Mouse (Mus musculus): Measurements from ENCODE around the gene Gm49425. TPM values are rescaled to one million over a fixed set of nuclear protein-coding genes. Genes with fewer than 3 reads are reported as not detected.

Gm49425 gene
- total RNA-seq, 2 experiments from 2014 or later: not detected

DNA sequence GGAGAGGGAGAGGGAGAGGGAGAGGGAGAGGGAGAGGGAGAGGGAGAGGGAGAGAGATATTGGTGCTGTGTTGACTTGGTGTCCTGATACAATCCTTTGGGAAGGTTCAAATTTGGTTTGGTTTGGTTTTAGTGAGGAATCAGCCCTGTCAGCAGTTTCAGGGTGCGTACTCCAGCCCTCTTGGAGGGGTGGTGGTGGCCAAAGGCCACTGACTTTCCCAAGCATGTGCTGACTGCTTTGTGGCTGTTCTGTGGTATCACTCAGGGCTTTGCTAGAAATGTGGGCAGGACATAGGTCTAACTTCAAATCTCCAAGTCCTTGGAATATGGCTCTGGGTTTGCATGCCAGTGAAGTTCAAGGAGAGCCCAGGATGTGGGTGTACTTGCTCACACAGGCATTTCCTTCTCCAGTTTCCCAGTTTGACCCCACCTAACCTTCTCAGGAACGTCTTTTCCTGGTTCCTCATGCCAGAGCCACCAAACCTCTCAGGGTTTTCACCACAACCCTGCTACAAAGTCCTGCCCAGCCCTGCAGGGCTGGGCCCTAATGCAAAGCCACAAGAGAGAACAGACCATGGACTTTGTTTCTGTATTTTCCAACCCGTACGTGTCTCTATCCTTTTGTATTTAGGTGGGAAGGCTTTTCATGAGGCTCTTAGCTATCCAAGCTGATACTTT lies 5.6 kb upstream of the Gm49425 start:
- no peak overlapping the region for H3K27ac ChIP-seq
- no peak overlapping the region for H3K4me3 ChIP-seq
- TF ChIP-seq CTCF (conservative IDR thresholded peaks at IDR 0.05): no peak
- DNase-seq (ENCODE audit: low spot score in 2 of 2): no peak

DNA sequence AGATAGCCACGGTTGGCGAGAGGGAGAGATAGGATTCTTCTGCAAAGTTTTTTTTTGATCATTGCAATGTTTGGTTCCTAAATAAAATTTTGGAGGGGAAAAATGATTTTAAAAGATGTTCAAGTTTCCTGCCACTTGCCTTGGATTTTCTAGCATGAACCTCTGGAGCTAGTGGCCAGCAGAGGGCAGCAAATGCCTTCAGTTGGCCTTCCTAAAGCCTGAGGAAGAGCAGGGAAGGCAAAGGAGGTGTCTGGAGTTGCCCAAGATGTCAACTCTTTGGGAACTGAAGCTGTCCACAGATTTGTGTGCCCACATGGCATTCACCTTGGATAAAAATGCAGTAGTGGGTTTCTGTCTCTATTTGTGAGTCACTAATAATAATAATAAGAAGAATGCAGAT lies 2.7 kb upstream of the Gm49425 start:
- TF ChIP-seq CTCF (conservative IDR thresholded peaks at IDR 0.05): peak; percentile 96
- H3K4me3 ChIP-seq: no peak overlapping the region
- H3K27ac ChIP-seq: no peak overlapping the region
- DNase-seq (ENCODE audit: low spot score in 2 of 2): peak; percentile 67 to 79

DNA sequence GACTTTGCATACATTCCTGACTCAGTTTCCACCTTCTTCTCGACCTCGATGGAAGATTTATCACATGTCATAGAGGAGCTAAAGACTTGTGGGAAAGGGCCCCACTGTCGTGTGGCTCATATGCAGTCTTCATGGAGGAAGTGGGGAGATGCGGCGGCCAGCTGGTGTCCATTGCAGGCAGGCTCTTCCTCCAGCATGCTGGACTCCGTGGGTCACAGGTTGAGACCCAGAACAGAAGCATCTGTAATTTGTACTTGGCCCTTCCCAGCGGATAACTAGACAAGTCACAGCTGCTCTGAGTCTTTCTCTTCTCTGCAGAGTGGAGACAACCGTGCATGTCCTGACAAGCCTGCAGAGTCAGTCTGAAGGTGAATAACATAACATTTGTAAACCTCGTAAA lies 8.8 kb downstream of the Gm49425 start:
- TF ChIP-seq CTCF (conservative IDR thresholded peaks at IDR 0.05): no peak
- DNase-seq (ENCODE audit: low spot score in 2 of 2): no peak
- H3K27ac ChIP-seq: no peak overlapping the region
- H3K4me3 ChIP-seq: no peak overlapping the region

DNA sequence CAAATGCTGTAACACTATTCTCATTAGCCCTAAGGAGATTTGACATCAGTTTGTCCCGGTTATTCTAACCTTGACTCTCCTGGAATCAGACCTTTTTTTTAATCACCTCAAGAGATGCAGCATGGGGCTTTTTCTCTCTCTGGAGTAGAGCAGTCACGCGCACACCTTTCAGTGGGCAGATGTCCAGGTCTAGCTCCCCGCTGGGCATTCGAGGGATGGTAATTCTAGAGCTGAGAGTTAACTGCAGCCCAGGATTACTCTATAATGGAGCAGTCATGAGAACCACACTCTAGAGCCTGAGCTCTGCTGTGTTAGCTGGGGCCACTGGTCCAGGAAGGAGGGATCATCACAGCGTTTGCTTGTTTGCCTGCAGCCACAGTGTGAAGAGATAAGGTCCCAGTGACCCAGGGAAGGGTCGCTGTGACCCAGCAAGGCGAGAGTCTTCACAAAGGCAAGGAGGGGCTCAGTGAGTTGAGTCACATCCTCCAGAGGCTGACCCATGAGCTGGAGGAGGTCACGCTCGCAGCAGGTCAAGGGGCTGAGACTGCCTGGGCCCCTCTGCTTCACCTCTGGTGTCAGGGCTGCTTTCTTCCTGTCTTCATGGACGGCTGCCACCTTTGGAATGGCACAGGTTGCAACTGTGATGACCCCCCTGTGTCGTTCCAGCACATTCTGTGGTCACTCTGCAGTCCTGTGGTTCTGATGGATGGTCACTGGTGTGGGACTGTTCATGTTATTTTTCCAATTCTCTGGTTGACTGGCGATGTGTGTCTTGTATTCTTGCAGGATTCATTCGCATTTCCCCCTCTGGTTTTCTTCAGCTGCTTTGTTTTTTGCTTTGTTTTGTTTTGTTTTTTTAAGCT lies 9.9 kb downstream of the Gm49425 start:
- DNase-seq (ENCODE audit: low spot score in 2 of 2): no peak
- no peak overlapping the region for H3K27ac ChIP-seq
- no peak for TF ChIP-seq CTCF (conservative IDR thresholded peaks at IDR 0.05)
- H3K4me3 ChIP-seq: no peak overlapping the region

DNA sequence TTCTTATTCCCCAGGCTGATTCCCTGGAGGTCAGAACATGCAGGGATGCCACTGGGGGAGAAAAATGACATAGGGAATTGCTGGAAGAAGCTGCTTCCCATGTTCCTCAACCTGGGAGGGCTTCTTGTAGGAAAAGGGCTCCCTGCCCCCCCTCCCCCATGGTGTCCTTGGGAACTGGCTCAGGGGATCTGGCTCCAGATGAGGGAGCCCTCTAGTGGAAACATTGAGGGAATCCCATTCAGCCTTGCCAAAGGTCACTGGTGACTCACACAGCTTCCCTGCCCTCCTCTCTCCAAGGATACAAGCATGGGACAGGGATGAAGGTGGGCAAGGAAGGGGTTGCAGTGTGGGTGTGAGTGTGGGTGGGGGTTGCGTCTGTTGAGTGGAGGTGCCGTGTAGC lies 19.9 kb downstream of the Gm49425 start:
- Histone ChIP-seq H3K4me3 (no peak overlapping the region), H3K27ac (no peak overlapping the region)
- TF ChIP-seq CTCF (conservative IDR thresholded peaks at IDR 0.05): peak; percentile 74
- peak; percentile 4 to 22 for DNase-seq (ENCODE audit: low spot score in 2 of 2)

DNA sequence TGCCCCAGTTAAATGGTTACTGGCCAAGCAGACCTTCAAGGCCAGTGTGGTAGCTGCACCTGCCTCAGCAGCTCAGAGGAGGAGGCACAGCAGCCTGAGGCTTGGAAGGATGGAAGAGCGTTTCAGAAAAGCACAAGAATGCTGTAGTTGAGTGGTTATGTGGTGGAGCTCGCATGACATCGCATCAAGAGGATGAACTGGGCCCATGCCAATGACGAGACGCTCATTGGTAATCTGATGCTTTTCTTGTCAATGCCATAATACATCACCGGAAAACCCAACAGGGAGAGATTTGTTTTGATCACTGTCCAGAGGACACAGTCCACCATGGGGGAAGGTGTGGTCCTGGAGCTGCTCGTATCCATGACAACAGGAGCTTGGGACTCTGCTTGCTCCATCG lies 21.8 kb downstream of the Gm49425 start:
- DNase-seq (ENCODE audit: low spot score in 2 of 2): no peak
- Histone ChIP-seq H3K27ac (no peak overlapping the region), H3K4me3 (no peak overlapping the region)
- TF ChIP-seq CTCF (conservative IDR thresholded peaks at IDR 0.05): no peak

DNA sequence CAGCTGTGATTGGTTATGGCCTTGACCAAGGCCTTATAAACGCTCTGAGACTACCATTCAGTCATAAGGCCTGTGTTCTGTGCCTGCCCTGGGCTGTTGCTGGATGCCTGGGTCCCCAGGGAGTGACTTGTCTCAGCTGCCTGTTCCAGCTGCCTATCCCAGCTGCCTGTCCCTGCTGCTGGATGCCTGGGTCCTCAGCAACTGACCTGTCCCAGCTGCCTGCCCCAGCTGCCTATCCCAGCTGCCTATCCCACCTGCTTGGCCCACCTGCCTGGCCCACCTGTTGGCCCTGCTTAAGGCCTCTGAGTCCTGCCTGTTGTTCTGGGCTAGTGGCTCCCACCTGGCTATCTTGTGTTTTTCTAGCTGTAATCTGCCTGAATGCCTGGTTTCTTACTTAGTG lies 22.9 kb downstream of the Gm49425 start:
- H3K4me3 ChIP-seq: no peak overlapping the region
- no peak for DNase-seq (ENCODE audit: low spot score in 2 of 2)
- TF ChIP-seq CTCF (conservative IDR thresholded peaks at IDR 0.05): no peak
- H3K27ac ChIP-seq: no peak overlapping the region

DNA sequence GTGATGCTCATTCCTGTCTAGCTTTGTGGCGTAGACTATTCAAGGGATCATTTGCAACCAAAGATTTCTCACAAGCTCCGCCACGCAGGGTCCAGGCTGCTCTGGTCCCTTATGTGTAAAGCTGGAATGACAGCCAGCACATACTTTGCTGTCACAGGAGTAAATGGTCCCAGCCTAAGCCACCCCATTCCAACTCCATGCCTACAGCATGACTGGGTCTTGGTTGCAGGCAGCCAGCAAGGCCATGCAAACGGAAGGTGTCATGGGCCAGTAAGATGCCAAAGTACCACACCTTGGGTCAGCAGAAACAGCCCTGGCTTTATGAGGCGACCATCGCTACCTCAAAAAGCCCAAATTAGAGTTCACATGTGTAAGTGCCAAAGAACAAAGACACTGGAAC lies 23.3 kb downstream of the Gm49425 start:
- no peak overlapping the region for H3K27ac ChIP-seq
- DNase-seq (ENCODE audit: low spot score in 2 of 2): no peak
- H3K4me3 ChIP-seq: no peak overlapping the region
- TF ChIP-seq CTCF (conservative IDR thresholded peaks at IDR 0.05): no peak

DNA sequence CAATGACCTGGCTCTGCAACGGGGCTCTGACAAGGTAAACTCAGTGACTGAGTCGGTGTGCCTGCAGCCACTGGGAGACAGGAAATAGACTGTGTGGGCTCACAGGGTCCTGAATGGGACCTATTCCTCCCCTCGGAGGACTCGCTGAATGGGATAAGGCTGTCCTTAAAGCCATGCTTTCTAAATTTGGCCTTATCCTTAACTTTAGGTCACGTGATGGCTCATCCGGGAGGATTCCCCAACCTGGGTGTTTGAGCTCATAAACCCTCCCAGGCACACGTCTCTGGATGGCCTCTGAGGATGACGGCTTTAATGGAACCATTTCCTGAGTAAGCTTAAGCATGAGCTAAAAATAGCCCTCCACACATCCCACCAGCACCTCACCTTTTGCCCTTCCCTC lies 24.3 kb downstream of the Gm49425 start:
- no peak for DNase-seq (ENCODE audit: low spot score in 2 of 2)
- no peak overlapping the region for H3K4me3 ChIP-seq
- H3K27ac ChIP-seq: no peak overlapping the region
- TF ChIP-seq CTCF (conservative IDR thresholded peaks at IDR 0.05): no peak

DNA sequence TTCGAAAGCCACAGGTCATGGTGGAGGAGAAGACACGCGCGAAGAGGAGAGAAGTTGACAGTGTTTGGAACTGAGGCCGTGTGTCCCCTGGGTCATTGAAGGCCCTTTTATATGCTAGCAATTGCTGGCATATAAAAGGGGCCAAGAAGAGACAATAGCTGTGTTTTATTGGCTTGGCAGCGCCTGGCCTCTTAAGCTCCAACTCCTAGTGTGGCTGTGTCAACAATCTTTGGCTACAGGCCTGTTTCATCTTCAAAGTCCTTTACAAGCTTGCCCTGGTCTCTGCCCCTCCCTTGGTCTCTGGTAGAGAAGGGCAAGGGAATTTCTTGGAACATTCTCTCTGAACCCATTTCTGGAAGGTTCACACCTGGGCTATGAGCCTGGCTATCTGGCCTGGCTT lies 25.6 kb downstream of the Gm49425 start, which contains the start of gene Krt83:
Krt83 (minus strand) TSS at position 82 of the 400 bp plus-strand sequence.
- no peak for TF ChIP-seq CTCF (conservative IDR thresholded peaks at IDR 0.05)
- H3K4me3 ChIP-seq: no peak within 1 kb of the TSS
- DNase-seq (ENCODE audit: low spot score in 2 of 2): no peak
- no peak within 1 kb of the TSS for H3K27ac ChIP-seq

DNA sequence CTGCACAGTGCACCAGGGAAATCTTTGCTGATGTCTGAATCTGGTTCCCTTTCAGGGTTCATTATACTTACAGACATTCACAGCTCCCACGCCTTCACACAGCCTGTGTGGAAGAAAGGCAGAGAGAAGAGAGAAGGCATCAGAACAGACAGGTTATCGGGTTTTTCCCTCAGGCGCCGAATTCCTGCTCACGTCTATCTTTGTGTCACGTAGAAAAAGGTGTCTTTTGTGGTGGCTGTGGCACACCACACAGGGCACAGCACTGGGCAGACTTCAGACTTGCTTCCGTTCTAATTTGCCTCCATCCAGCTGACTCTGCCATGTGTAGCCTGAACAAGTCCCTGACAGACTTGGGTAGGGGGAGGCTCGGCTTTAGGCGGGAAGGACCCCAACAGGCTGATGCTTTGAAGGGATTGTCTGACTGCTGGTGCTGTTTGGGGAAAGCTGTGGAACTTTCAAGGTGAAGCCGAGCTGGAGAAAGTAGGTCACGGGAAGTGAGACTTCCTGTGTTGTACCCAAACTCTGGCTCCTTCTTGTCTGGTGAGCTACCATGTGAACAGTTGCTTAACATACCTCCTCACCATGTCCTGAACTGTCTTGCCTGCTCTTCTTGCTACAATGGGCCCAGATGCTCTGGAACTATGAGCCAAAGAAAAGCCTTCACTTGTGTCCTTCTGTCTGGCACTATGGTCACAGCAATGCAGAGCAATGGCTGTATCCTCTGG lies 31.0 kb downstream of the Gm49425 start:
- DNase-seq (ENCODE audit: low spot score in 2 of 2): peak in 1 of 2 experiments; percentile 8

DNA sequence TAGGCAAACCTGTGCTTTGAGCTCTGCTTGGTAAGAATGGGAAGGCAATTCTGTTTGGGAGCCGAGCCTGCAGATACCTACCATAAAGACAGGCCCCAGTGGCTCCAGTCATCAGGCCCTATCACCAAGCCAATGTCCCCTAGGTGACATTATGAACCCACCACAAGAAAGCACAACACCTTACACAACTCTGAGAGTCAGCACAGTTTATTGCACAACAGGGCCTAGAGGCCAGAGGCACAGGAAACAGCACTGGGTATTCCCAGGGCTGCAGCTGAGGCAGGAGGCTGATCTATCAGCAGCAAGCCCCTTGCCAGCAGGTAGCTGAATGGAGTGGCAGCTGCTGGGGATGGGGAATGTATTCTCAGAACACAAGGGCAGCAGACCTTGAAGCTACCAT lies 32.1 kb downstream of the Gm49425 start:
- no peak overlapping the region for H3K4me3 ChIP-seq
- no peak for TF ChIP-seq CTCF (conservative IDR thresholded peaks at IDR 0.05)

More for the DNA sequence above, 31.0 kb downstream of the Gm49425 start:
- Histone ChIP-seq H3K27ac (no peak overlapping the region), H3K4me3 (no peak overlapping the region)
- no peak for TF ChIP-seq CTCF (conservative IDR thresholded peaks at IDR 0.05)

DNA sequence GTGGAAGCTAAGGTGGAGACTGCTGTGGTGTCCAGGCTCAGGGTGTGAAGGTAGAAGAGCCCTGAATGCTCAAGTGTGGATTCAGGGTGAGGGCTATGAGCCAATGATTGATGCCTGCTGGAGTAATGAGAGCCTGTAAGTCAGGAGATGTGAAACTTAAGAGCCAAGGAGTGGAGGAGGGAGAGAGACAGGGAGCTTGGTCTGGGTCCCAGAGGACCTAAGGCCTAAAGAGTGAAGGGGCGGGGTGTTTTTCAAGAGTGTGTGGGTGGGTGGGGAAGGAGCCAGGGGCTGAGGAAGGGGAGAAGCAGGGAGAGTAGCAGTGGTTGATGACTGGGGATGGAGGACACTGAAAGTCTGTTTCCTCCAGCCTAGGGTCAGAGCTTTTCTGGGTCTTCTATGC lies 33.4 kb downstream of the Gm49425 start:
- DNase-seq (ENCODE audit: low spot score in 2 of 2): no peak
- TF ChIP-seq CTCF (conservative IDR thresholded peaks at IDR 0.05): no peak
- Histone ChIP-seq H3K4me3 (no peak overlapping the region), H3K27ac (no peak overlapping the region)

More for the DNA sequence above, 32.1 kb downstream of the Gm49425 start:
- DNase-seq (ENCODE audit: low spot score in 2 of 2): no peak
- no peak overlapping the region for H3K27ac ChIP-seq

Data from layer of hippocampus, adult 2 months (tissue).